Mouse (Mus musculus) adrenal gland (tissue): ENCODE measurements around the gene Gm14226.
"Not testable (repeated sequence)": the region's sequence is repeated elsewhere in the genome, so short reads cannot be mapped to it uniquely, and the experiment has no call there.

Source experiments
- intact Hi-C: fragments of 180-260 bp; cut with DNase I; formaldehyde crosslinking; loops from one replicate; pipeline ENCODE4 v1.15.1; 2025

Gene Gm14226

DNA sequence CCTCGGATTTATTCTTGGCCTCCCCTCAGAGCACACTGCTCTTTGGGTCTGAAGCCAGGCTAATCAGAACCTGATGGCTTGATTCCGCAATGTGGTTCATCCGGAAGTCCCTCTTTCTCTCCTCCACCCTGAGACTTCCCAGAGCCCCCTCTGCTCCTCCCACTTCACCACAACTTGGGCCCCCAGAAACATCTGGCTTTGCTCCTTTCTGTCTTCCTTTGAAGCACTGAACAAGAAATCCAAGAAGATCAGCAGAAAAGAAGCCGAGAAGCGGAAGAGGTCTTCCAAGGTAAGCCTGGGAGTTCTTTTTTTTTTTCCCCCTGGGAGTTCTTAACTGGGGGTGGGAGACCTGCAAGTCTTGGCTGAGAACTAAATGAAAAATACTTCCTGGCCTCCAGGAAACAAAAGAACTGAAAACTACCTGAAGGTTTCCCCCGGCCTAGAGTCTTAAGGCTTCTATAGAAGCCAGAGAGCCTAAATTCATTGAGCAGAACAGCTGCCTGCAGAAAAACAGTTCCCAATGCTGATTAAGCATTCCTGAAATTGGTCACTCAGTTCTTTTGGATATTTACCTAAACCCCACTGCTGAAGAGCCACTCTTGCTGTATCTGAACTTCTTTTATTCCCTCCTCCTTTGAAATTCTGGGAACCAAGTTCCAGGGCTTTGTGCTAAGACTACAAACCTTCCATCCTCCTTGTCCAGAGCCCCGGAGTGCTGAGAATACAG lies 29.5 kb downstream of the Gm14226 start:
- intact Hi-C loops: no loop called here

DNA sequence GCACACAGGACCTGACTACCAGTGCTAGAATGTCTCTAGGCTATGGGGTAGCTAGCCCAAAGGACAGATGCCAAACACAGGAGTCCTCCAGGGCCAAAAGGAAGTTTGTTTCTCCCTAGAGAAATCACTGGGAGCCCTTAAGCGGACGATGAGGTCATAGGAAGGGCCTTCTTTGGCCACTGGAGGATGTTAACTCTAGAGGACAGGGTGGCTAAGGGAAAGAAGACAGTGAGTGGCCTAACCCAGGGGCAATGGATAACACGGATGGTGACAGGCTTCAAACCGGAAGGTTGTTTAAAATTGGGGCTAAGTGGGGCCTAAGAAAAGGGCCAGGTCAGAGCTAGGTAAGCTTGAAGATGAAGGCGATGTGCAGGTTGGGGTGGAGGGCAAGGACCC lies 32.0 kb downstream of the Gm14226 start:
- intact Hi-C loops: no loop called here

DNA sequence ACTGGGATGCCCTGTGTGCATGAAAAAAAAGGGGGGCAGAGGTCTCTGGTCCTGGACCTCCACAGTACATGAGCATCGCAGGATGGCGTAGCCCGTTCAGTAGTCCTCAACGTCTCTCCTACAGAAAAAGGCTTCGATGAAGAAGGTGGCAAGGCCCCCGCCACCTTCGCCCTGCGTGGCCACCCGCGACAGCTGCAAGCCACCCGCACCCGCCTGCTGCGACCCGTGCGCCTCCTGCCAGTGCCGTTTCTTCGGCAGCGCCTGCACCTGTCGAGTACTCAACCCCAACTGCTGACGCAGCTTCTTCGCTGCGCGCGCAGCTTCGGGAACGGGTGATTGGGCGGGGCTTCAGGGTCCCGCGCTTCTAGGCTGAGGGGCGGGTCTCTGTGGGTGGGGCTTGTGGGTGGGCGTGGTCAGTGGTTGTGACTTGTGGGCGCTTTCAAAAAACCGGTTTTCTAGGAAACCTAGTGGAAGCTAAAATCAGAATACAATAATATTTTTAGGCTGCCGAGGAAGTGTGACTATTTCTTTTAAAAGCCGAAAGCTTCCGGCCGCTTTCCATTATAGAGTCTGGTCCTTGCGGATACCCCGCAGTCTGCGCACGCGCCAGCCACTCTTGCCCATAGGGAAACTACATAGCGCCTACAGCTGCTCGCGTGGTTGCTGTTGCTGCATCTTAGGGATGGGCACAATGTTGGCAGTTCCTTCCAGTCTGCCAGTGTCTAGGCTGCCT lies 32.6 kb downstream of the Gm14226 start:
- intact Hi-C loops: no loop called here

DNA sequence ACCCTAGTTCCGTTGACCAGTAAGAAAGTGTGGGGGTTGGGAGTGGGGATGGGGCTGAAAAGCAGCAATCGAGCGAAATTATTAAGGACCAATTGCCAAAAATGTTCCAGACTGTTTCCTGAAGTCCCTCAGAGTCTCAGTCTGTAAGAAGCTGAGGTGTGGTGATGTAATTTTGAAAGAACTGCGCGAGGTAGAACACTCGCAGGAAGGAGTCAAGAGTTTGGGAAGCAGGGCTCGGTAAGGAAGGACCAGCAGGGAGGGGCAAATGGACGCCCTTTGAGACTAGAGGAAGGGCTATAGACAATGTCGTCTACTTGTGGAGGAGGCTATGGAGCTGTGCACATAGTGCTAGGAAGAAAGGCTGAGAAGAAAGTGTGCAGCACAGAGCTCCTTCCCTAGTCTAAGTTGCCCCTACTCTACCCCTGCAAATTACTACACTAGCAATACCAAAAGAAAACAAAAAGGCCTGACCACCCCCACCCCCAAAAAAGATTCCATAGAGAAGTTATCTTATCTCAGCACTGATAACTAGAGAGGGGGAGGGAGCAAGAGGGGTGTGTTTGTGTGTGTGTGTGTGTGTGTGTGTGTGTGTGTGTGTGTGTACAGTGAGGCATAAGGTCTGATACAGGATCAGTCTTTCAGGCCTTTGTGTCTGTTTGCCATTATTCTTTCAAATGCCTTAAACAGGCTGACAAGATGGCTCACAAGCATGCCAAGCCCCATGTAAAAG lies 33.7 kb downstream of the Gm14226 start:
- intact Hi-C loops: no loop called here

DNA sequence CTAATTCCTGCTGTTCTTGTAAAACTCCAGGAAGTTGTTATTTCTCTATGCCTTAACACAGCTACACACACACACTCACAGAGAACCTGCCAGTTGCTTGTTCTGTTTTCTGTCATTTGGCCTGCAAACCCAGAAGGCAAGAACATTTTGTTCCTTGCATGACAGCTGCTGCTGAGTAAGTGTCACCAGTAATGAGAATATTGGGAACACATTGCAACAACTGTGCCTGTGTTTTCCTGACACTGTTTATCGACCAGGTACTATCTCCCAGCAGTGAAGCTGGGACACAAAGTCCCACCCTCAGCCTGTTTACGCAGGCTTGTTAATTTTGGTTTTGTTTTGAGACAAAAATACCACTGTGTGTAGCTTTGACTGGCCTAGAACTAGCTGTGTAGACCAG lies 34.6 kb downstream of the Gm14226 start:
- intact Hi-C loops: no loop called here

DNA sequence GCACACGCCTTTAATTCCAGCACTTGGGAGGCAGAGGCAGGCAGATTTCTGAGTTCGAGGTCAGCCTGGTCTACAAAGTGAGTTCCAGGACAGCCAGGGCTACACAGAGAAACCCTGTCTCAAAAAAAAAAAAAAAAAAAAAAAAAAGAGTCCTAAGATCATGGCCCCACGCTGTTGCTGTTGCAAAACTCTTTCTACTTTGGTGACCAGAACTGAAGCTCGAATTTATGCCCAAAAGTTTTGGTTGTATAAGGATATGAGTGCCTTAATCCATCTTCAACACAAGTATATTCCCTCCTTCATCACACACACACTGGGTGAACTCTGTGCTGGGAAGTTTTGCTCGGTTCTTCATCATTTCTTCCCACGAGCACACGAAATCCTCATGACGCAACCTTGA lies 35.4 kb downstream of the Gm14226 start:
- intact Hi-C loops: not testable (repeated sequence)

DNA sequence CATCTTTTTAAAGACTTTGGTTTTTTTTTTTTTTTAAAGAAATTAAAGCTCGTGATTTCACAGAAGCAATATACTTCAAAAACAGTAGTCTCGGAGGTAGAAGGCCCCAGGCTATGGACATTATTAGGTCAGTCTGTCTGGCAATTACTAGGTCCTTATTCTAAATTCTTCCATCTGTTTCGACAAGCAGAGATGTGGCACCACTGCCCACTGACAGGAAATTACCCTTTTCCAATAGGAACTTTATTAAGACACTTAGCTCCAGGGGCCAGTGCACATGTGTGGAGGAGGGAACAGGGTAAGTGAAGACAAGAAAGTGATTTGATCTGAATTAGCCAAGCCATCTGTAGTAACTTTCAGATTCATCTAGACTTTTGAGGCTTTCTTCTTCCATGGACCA lies 36.6 kb downstream of the Gm14226 start:
- intact Hi-C loops: no loop called here

DNA sequence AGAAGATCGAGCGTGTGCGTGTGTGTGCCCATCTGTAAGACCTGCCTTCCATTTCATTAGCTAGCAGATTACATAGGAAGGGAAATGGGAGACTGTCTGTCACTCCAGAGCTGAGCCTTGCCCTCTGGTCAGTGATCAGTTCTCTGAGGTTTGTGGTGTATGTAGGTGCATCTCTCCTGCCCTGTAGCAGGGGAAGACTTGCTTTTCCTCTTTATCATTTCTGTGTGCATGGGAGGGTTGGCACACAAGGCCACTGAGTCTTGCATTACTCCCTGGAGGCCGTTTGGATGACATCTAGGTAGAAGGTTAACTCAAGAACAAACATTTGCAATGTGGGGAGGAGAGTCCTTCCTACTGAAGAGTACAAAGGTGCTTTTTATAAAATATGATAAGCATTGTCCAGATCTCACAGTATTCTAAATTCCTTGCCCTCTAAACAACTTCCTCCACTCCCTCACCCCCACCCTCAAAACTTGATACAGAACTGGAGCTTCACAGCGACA lies 38.1 kb downstream of the Gm14226 start:
- intact Hi-C loops: no loop called here

DNA sequence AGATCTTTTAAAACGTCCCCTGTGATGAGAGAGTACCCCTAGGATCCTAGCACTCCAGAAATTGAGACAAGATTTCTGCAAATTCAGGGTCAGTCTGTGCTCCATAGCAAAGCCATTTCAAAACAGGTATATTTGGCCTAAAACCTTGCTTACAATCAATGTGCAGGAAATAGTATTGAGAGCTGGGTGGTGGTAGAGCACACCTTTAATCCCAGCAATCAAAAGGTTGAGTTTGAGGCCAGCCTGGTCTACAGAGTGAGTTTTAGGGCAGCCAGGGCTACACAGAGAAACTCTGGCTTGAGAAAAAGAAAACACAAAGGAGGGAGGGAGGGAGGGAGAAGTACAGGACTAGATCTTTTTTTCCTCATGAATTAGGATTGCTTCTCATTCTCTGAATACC lies 39.3 kb downstream of the Gm14226 start:
- intact Hi-C loops: no loop called here

DNA sequence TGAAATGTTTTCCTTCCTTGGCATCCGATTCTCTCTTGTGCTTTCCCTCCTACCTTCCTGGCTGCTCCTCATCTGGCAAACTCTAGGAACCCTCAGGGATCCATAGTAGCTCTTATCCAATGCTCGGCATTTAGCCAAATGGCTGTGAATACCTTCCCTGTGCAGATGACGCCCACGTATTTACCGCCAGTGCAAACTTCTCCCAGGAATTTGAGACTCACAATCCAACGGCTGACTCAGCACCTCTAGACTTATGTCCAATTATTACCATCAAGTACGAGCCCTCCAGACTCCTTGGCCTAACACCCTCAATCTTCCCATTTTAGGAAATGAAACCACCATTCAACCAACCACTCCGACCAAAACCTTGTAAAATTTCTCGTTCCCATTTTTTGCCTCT lies 53.0 kb downstream of the Gm14226 start:
- intact Hi-C loops: no loop called here

DNA sequence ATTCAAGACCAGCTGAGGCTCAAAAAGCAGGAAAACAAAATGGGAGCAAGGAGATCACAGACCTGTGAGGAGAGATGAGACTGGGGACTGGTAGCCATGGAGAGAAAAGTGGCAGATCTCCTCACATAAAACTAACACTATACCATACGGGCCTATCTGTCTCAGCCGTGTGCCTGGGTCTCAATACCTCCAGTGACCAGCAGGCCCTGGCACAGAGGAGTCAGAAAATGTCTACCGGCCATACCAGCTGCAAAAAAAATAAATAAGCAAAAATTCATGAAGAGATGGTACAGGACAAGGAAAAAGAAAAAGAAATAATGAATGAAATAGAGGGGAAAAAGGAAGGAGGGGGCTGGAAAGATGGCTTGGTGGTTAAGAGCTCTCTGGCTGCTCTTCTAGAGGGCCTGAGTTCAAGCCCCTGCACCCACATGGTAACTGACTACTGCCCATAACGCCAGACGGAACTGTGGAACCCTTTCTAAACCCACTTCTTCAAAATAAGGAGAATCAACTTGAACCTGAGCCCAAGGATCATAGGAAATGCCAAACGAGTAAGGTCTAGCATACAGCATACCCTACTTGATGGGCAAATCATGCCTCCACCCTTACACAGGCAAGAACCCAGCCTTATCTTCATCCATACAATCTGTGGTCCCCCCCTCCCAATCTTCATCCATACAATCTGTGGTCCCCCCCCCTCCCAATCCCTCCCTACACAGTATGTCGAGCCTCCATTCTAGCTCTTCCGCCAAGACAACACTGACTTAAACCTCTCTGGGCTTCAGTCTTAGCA lies 54.5 kb downstream of the Gm14226 start:
- intact Hi-C loops: no loop called here

DNA sequence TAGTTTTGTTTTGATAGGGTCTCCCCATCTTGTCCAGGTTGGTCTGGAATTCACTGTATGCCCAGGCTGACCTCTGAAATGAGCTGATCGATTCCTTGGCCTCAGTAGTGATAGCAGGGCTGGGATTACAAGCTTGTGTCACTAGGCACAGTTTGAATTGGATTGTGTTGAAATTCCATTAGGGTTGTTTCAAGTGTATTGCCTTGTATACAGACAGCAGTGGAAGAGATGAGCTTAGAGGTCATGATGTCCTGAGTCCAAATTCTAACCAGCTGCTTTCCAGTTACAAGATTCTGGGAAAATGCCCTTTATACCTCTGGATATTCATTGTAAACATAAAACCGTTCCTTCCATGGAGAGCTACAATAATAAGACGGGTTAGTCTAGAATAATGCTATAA lies 55.3 kb downstream of the Gm14226 start:
- intact Hi-C loops: no loop called here

DNA sequence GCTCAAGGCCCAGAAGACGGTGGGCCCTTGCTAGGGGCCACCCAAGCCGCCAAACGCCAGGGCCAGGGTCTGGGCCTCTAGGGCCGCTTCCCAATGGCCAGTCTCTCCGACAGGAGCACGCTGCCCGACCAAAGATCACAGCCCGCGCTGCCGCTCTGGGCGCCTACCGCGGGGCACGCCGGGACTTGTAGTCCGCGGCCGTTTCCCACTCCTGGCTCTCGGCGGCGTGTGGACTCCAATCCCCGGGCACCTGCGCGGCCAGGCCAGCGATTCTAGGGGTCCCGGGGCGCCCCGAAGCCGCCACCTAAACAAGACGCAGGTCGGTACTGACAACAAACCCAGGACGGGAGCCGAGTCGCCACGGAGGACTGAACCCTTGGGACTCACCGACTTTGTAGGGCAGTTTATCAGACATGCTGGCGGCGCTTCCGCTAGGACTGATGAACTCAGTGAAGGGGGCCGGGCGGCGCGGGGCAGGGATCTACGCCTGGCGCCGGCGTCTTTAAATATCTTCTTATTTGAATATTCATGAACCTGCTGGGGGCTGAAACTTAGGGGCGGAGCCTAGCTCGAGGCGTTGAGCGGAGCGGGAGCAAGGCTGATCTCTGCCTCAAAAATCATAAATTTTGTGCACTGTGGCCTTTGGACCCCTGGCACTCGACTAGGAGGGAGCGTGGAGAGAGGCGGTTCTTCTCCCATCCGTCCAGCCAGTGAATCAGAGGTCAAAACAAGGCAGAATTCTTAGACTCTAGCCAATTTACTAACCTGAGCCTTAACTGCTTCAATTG lies 56.1 kb downstream of the Gm14226 start, which contains the start of gene Ahcy:
Gene Ahcy (minus strand): TSS at position 520 of the 788 bp plus-strand sequence.
- intact Hi-C loops: no loop called here

DNA sequence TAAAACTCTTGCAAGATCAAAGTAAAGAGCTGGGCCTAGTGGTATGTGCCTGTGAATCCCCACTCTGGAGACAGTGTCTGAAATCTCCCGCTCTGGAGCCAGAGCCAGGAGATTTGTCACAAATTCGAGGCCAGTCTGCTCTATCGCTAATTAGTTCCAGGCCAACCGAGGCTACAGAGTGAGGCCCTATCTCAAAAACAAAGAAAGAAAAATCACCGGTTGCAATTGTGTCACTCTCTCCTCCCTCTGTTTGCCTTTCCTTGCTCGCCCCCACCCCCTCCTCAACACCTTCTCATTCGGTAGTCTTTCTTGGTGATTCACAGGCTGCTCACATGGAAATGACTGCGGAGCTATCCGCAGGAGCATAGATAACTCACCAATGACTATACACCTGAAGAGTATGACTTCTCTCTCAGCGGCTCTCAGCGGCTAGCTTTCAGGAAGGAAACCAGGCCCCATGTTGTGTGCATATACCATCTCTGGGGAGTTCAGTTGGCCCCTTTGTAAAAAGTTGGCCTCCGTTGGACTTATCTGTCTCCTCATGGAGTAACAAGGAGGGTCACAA lies 56.8 kb downstream of the Gm14226 start:
- intact Hi-C loops: no loop called here

DNA sequence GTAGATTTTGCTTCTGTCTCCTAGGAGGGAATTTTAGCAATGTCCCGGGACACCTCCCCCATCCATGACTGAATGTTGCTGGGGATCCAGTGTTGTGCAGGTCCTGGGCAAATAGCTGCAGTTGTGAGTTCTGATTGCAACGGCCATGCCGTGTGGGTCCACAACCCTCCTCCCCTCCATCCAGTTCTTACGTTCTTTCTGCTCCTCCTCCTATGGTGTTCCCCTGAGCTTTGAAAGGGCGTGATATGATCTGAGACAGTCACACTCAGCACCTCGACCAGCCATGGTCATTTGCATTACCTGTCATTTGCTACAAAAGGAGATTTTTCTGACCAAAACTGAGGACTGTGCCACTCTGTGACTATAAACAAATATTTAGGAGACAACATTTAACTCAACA lies 57.6 kb downstream of the Gm14226 start:
- intact Hi-C loops: no loop called here
